Mouse (Mus musculus) right cerebral cortex, adult 2 months (tissue): ENCODE measurements at regions not wholly inside any gene's neighbourhood (a gene's known extent, or its start where the extent isn't known, plus 50 kb on each side); places are given as distances from the start of the nearest gene placed in this dataset.
A peak's percentile ranks its signal among the peaks of the same experiment; 100 is the strongest.
"Not testable (repeated sequence)": the region's sequence is repeated elsewhere in the genome, so short reads cannot be mapped to it uniquely, and the experiment has no call there.

Experiments
- DNase-seq, 2 experiments: peaks; one replicate each; pipeline ENCODE4 v3.0.0; 2021 to 2022; ENCODE audit warnings: low spot score in 2 of 2

- DNase-seq: no peak
Observed at GRCm38 (mm10) chr15:41920270-41920669, 1786.1 kb downstream of the 9330182O14Rik start.

DNA sequence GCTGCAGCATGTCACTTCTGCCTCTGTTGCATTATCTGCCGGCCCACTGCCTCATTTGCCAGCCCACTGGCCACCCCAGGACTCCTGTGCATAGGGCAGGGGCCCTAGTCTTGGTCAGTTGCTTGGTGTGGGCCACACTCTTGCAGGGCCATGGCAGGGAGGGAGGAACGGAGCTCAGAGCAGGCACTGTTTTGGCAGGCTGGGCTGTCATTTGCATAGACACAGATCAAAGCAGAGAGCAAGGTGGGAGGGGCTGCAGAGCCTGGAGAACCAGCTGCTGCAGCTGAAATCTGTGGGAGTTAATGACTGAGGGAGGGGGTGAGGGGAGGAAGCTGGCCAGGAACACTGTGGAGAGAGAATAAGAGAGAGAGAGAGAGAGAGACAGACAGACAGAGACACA, 1802.5 kb downstream of the 9330182O14Rik start:
- DNase-seq: no peak

- no peak for DNase-seq
Observed at GRCm38 (mm10) chr15:41945226-41945625, 1811.1 kb downstream of the 9330182O14Rik start.

GRCm38 (mm10) chr15:41947888-41948287, 1813.7 kb downstream of the 9330182O14Rik start:
- DNase-seq: no peak

- peak in 1 of 2 experiments; percentile 5 for DNase-seq
Observed at GRCm38 (mm10) chr15:41948347-41949093, 1814.4 kb downstream of the 9330182O14Rik start.

DNA sequence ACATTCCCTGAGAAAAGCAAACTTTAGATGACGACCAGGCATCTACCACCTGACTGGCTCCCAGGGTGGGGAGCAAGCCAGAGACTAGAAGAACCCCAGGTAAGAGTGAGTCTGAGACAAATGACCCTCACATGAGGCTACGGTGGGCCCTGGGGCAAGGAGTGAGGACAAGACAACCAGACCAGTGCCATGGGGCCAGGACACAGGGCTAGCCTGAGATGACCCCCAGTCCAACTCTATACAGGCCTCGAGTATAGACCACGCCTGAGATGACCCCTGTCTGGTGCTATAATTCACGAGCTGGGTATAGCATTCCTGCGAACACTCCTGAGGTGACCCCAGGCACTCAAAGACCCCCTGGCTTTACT, 1814.9 kb downstream of the 9330182O14Rik start:
- no peak for DNase-seq

DNA sequence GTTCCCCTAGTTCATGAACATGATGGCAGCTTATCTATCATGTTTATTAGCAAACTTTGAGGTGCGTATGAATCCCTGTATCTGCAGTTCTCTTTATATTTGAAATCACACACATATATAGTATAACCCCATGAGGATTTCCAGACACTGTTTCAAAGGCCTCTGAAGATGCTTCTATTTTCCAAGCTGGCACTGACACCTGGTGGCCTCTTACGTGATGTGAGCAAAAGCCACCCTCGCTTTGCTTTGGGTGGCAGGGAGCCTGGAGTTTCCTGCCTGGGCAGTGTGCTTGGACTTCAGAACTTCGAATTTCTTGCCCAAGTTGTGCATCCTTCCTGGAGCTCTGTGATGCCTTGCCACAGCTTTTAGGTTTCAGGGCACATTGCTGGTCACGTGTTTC, 1817.1 kb downstream of the 9330182O14Rik start:
- DNase-seq: peak; percentile 23 to 41

GRCm38 (mm10) chr15:41960597-41960996, 1826.4 kb downstream of the 9330182O14Rik start:
- no peak for DNase-seq

DNA sequence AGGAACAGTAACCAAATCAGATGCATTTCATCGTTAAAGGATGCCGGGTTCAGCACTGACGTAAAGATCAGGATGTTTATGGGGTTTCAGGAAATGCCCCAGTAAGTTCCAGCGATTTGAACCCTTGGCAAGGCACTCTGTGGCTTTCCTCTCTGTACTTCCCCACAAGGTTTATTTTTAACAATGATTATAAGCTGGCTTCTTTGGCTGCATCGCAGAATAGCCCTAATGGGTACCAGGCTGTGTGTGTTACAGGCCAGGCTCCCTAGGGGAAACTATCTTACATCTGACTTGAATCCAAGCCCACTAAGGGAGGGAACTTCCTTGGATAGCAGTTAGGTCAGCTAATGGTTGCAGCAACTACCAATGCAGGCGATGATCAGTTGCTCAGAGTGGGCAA, 1836.7 kb downstream of the 9330182O14Rik start:
- DNase-seq: no peak

DNA sequence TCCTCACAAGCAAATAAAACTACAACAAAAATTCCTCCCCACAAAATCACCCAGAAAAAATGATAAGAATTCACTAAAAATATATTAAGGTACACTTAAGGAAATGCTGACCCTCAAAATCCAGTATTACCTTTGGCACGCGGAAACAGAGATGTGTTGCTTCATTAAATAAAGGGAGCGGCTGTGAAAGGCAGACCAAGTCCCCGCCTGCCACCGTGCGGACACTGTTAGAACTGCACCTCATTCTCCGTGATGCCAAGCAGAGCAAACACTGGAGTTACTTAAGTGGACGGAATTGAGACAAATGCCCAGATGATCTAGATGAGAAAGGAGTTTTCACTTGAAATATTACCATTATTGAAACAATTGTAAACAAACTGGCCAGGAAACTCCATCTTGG, 1839.1 kb downstream of the 9330182O14Rik start:
- DNase-seq: peak; percentile 97

DNA sequence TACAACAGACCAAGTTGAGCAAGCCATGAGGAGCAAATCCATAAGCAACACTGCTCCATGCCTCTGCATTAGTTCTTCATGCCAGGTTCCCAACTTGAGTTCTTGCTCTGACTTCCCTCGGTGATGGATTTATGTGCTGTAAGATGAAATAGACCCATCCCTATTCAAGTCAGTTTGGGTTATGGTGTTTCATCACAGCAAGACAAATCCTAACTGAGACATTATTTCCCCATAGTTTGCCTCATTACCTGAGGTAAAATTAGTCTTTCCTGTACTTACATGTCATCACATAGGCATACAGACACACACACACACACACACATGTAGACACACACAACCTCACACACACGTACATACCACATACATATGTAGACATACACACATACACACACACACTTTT, 1843.0 kb downstream of the 9330182O14Rik start:
- DNase-seq: no peak

DNA sequence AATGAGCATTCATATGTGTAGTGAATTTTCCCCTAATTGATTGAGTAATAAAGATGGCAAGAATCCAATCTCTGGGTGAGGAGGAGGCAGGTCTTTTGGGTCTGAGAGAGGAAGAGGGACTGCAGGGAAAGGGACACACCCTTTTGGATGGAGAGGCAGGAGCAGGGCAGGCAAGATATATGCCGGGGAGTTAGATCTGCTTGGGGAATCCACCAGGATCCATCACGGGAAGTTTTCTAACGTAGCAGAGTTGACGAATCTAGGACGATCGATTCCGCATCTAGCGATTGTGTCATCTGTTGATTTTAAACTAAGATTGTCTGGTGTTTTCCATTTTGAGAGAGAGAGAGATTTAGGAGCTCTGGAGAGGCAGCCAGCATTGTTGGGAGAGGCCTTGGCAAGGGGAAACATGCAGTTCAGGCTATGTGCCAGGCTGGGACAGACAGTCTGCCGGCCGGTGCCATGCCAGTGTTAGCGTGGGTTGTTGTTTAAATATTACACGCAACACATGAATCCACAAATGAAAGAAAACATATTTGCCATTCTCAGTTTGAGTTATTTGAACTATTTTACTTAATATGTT, 1843.6 kb downstream of the 9330182O14Rik start:
- DNase-seq: no peak

DNA sequence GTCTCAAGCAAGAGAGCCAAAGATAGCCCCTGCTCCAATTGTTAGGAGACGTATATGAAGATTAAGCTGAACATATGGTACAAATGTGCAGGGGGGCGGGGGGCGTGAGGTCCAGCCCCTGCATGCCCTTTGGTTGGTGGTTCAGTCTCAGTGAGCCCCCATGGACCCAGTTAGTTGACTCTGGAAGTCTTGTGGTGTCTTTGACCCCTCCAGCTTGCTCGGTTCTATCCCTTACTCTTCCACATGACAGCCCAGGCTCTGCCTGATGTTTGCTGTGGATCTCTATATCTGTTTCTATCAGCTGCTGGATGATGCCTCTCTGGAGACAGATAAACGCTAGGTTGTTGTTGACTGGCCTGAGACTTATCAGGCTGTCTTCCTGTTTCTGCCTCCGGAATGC, 1849.1 kb downstream of the 9330182O14Rik start:
- DNase-seq: no peak

DNA sequence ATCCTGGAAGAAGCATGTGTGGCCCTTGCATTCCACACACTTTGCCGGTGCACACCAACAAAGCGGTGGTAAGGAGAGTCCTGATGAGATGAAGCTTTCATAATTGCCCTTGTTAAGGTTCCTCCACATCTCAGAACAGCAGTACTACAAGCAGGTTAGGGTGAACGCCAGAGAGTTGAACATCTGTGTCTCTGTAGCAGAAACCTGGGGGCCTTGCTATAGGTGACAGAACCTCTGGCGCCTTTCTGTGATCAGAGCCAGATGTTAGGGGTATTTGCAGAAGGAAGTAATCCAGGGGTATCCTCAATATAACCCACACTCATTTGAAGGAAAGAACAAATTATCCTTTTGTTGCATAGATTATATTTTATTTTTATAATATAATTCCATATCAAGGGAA, 1850.1 kb downstream of the 9330182O14Rik start:
- no peak for DNase-seq

DNA sequence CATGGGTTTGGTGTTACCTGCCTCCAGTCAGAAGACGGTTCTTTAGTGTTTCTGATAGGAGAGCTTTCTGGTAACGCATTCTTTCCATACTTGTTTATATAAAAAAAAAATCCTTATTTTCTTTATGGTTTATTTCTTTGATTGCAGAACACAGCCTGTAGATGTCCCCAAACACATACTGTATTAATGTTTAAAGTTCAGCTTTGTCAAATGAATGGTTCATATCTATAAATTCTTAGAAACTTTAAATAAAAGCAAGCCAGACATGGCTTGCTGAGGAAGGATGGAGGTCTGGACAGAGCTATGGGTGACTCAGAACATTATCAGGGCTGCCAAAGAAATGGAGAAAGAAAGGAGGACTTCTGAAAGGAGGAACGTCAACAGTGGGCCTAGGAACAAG, 1852.1 kb downstream of the 9330182O14Rik start:
- DNase-seq: no peak

DNA sequence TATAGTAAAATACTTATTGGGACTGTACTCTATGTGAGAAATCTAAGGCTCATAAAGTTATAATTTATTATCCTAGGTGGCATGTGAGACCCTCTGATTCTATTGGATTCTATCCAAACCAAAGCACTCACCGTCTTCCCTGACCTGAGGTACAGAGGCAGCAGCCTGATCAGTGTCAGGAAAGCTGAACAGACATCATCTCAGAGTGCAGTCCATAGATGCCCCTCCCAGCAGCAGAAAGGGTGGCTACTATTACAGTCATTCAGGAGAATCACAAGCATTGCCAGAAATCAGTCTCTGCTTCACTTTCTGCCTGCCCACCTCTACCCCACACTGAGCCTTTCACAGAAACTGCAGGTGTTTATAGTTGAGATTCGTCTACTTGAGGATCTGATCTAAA, 1854.9 kb downstream of the 9330182O14Rik start:
- DNase-seq: no peak

DNA sequence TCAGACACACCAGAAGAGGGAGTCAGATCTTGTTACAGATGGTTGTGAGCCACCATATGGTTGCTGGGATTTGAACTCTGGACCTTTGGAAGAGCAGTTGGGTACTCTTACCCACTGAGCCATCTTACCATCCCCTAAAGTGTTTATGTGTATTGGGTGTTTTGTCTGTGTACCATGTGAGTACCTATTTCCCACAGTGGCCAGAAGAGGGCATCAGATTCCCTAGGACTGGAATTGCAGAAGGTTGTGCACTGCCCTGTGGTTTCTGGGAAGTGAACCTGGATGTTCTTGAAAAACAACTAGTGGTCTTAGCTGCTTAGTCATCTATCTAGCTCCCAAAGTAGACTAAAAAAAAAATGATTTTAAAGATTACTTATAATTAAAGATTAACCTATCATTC, 1857.7 kb downstream of the 9330182O14Rik start:
- DNase-seq: no peak

DNA sequence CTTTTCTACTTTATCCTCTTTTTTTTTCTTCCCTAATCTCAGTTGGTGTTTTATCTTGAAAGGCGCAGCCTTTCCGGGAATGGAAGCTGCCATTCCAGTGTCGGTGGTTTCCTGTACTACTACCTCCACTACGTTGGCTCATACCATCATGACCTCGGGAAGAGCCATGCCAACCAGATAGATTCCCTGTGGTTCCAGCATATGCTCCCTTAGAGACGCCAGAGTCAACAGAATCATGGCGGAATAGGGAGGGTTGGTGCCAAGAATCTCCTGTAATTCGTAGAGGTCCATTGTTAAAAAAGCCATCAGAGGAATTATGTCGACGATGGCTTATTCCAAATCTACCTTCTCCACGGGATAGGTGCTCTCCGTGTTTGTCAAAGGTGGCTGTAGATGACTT, 1898.1 kb downstream of the 9330182O14Rik start:
- not testable (repeated sequence) for DNase-seq

GRCm38 (mm10) chr15:42047088-42047976, 1913.2 kb downstream of the 9330182O14Rik start:
- no peak for DNase-seq

DNA sequence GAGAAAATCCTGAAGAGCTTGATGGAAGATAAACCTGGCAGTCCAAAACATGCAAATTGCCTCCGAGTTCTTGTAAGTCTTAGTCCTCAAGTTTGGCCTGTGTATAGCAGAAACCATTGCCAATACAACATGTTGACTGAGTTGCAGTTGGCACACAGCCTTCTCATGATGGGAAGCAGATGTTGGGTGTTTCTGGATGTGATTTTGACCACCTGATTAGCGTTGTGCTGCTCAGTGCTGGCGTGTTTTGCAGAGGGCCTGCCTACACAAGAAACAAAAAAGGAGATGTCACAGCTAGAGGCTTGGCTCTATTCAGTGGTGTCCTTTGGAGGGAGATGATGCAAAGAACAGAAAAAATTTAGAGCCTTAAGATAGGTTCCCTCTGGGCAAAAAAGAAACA, 1922.6 kb downstream of the 9330182O14Rik start:
- peak; percentile 5 to 7 for DNase-seq

DNA sequence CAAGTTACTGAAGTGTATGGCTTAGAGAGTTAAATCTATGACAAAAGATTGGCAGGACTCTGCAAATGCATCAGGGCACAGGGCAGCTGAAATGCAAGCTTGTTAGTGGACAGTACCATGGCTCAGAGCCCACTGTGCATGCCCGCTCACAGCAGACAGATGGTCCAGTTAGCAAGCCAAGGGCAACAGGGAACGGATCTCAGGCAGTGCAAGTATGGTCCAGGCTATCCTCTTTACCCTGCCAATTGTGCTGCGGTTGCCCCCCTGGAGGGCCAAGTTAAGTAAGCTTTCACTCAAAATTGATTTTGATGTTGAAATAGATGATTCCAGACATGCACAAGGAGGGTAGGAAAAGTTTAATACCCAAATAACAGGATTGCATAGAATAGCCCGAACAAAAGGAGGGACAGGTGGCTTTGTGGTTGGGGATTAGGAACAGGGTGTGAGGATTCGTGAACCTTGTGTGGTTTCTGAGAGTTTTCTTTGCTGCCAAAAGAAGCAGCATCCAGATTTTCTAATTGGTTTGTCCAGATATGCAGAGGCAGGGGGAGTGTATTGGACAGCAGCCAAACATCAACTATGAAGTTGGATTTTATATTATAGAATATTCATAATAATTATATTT, 1934.2 kb downstream of the 9330182O14Rik start:
- DNase-seq: no peak

- no peak for DNase-seq
Observed at GRCm38 (mm10) chr15:42069072-42069471, 1934.9 kb downstream of the 9330182O14Rik start.
